Mouse (Mus musculus) liver, embryonic 12.5 days (tissue): ENCODE data around the gene Stx7. TPM values are rescaled to one million over a fixed set of nuclear protein-coding genes. Genes with fewer than 3 reads are reported as not detected.

Experiments used
- ATAC-seq: fragments of 200-750 bp; cut with Nextera tagmentation; 2 replicates; pipeline ENCODE4 v1.8.0; 2017; ENCODE audit warnings: moderate number of reproducible peaks, mild to moderate bottlenecking, moderate library complexity
- H3K27ac ChIP-seq: fragments of 300-500 bp; sonication (generic); 2 replicates; pipeline ENCODE4 v1.5.1; 2016; ENCODE audit warnings: mild to moderate bottlenecking
- H3K27me3 ChIP-seq: fragments of 300-500 bp; sonication (generic); replicated peaks from 2 replicates; pipeline ENCODE4 v1.6.1; 2016; ENCODE audit warnings: mild to moderate bottlenecking, moderate library complexity
- H3K36me3 ChIP-seq: fragments of 300-500 bp; sonication (generic); 2 replicates; pipeline ENCODE4 v1.6.1; 2016; ENCODE audit warnings: mild to moderate bottlenecking, moderate library complexity
- H3K4me1 ChIP-seq: fragments of 300-500 bp; sonication (generic); 2 replicates; pipeline ENCODE4 v1.6.1; 2016
- H3K4me2 ChIP-seq: fragments of 300-500 bp; sonication (generic); 2 replicates; pipeline ENCODE4 v1.6.1; 2016; ENCODE audit warnings: mild to moderate bottlenecking, moderate library complexity
- H3K4me3 ChIP-seq: fragments of 300-500 bp; sonication (generic); 2 replicates; pipeline ENCODE4 v1.5.1; 2016; ENCODE audit warnings: mild to moderate bottlenecking, moderate library complexity
- H3K9ac ChIP-seq: fragments of 300-500 bp; sonication (generic); 2 replicates; pipeline ENCODE4 v1.6.1; 2016; ENCODE audit warnings: mild to moderate bottlenecking, moderate library complexity
- H3K9me3 ChIP-seq: fragments of 300-500 bp; sonication (generic); replicated peaks from 2 replicates; pipeline ENCODE4 v1.6.1; 2016; ENCODE audit warnings: mild to moderate bottlenecking, moderate library complexity
- WGBS: fragments of 180-500 bp; shearing (Covaris S2); methylation state at CpG from one replicate; pipeline ENCODE4 v1.1.7; 2016; ENCODE audit not compliant: insufficient replicate concordance; 5-methylcytosine and 5-hydroxymethylcytosine counted together
- polyA plus RNA-seq: library from polyadenylated mRNA; unstranded; fragments of >200 nt; fragmentation: Nextera tagmentation; extraction: Ambion mirVana; gene quantifications from 2 replicates; pipeline ENCODE4 v1.2.1, GENCODE M21; 2016

The Stx7 gene
- polyA plus RNA-seq, 1 experiment from 2014 or later = 34.0 TPM

DNA sequence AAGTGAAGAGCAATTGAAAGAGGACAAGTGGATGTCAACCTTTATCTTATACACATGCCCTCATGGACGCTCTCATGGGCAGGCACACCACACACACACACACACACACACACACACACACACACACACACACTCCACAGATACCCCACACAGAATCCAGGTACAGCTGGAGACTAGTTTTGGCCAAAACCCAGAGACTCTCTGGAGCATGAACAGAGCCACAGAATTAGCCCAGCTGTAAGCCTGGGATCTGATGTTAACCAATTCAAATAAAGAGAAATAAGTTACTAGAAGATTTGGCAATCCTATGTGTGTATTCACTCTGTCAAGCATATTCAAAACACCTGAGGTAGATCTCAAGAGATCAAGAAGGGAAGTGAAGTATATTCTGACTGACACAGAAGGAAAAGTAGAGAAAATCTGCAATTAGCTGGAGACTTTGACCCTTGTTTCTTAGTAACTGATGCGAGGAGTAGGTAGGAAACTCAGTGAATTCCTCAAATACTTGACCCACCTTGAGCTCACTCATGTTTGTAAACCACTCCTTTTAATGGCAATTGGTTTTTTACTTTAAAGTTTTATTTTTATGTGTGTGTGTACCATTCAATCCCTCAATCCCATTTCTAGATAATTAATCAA lies 10.4 kb upstream of the Stx7 start:
- H3K9me3 ChIP-seq = no peaks in the 10 kb centered on the region
- H3K4me1 ChIP-seq = peaks cover 19% of the 10 kb centered on the region
- no peaks in the 10 kb centered on the region for H3K27me3 ChIP-seq
- H3K4me3 ChIP-seq = no peak overlapping the region
- ATAC-seq = no peak
- H3K9ac ChIP-seq = no peak overlapping the region
- no peak overlapping the region for H3K4me2 ChIP-seq
- WGBS = 63% methylated on average over 2 of the region's 2 CpGs
- no peaks in the 10 kb centered on the region for H3K36me3 ChIP-seq
- no peak overlapping the region for H3K27ac ChIP-seq

DNA sequence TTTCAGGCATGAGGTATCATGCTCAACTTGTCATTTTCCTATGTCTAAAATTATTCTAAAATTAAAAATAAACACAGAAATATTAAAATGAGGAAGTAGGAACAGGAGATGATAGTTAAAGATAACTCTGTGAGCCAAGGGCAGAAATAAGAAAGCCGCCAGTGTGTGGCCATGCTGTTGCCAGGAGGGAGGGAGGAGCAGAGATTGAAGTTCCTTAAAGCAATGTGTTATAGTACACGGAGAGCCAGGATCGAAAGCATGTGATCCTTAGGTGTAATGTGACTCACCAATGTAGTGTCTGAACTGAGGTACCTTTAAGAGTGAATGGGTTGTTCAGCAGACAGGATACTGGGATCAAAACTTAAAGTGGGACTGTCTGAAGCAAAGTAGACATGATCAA lies 6.4 kb upstream of the Stx7 start:
- Histone ChIP-seq H3K9ac (no peak overlapping the region), H3K9me3 (no peaks in the 10 kb centered on the region), H3K27ac (no peak overlapping the region), H3K4me3 (no peak overlapping the region), H3K36me3 (no peaks in the 10 kb centered on the region), H3K27me3 (no peaks in the 10 kb centered on the region), H3K4me2 (no peak overlapping the region), H3K4me1 (no peaks in the 10 kb centered on the region)
- ATAC-seq = no peak
- 37% methylated on average over 3 of the region's 3 CpGs for WGBS

DNA sequence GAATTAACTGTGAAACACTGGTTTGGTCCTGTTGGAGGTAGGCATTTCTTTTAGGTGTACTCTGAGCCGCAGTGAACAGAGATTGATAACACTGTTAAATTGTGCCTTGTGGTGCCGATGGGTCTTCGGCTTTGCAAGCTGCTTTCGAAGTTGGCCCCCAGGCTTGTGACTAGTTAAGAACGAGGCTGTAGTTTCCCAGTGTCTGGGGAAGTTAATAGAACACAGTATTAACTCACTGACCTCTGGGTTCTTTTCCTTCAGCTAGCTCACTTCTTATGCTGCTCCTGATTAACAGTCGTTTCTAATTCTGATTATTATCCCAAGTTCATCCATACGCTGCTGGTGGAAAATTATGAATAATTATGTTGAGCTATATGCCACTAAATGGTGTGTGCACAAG lies 984 bp downstream of the Stx7 start:
- no peak overlapping the region for H3K27ac ChIP-seq
- H3K4me3 ChIP-seq = peak overlapping the region; percentile 78
- 43% methylated on average over 7 of the region's 7 CpGs for WGBS
- H3K4me2 ChIP-seq = peak overlapping the region; percentile 77
- H3K4me1 ChIP-seq = peaks cover 16% of the 10 kb centered on the region
- H3K9ac ChIP-seq = peak overlapping the region; percentile 86; the same call in 1 of the 2 replicates
- peaks cover under 1% of the 10 kb centered on the region for H3K36me3 ChIP-seq
- ATAC-seq = no peak
- H3K9me3 ChIP-seq = no peaks in the 10 kb centered on the region
- H3K27me3 ChIP-seq = no peaks in the 10 kb centered on the region

GRCm38 (mm10) chr10:24158470-24159254 lies 9.6 kb downstream of the Stx7 start:
- Histone ChIP-seq H3K4me1 (peaks cover 7% of the 10 kb centered on the region; the same call in 1 of the 2 replicates), H3K27ac (no peak overlapping the region), H3K9ac (no peak overlapping the region), H3K27me3 (no peaks in the 10 kb centered on the region), H3K36me3 (peaks cover 46% of the 10 kb centered on the region), H3K9me3 (no peaks in the 10 kb centered on the region), H3K4me3 (no peak overlapping the region), H3K4me2 (no peak overlapping the region)
- whole genome bisulfite sequencing = 88% methylated on average over 12 of the region's 12 CpGs
- ATAC-seq = 0 out of 2 replicates have a peak, but pooled peaks have one; percentile 44

GRCm38 (mm10) chr10:24159575-24159974 lies 10.5 kb downstream of the Stx7 start:
- H3K4me1 ChIP-seq = peaks cover 15% of the 10 kb centered on the region
- no peaks in the 10 kb centered on the region for H3K9me3 ChIP-seq
- H3K9ac ChIP-seq = no peak overlapping the region
- WGBS = 77% methylated on average over 5 of the region's 5 CpGs
- H3K27me3 ChIP-seq = no peaks in the 10 kb centered on the region
- H3K27ac ChIP-seq = no peak overlapping the region
- peaks cover 46% of the 10 kb centered on the region for H3K36me3 ChIP-seq
- H3K4me2 ChIP-seq = no peak overlapping the region
- no peak for ATAC-seq
- H3K4me3 ChIP-seq = no peak overlapping the region

DNA sequence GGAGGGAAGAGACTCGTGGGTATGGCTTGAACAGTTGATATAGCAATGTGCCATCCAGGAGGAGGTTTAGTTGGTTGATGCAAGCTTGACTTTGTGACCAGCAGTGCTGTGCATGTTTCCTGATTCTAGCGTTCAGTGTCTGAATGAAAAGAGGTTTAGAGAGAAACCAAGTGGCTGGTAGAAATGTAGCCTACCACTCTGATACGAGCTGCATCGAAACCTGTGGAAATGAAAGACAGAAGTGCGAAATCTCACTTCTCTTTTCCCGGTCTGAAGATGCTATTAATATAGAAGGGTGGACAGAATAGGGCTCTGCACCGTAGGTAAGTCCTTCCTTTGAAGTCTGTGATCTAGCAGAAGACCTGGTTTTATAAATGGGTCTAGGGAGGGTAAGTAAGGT lies 11.2 kb downstream of the Stx7 start:
- Histone ChIP-seq H3K27me3 (no peaks in the 10 kb centered on the region), H3K9ac (no peak overlapping the region), H3K36me3 (peaks cover 43% of the 10 kb centered on the region), H3K27ac (no peak overlapping the region), H3K4me3 (no peak overlapping the region), H3K4me2 (no peak overlapping the region), H3K9me3 (no peaks in the 10 kb centered on the region), H3K4me1 (peaks cover 21% of the 10 kb centered on the region)
- WGBS = 69% methylated on average over 7 of the region's 7 CpGs
- no peak for ATAC-seq

GRCm38 (mm10) chr10:24164137-24164908 lies 15.2 kb downstream of the Stx7 start:
- peaks cover 9% of the 10 kb centered on the region for H3K36me3 ChIP-seq
- H3K27me3 ChIP-seq = no peaks in the 10 kb centered on the region
- no peak overlapping the region for H3K9ac ChIP-seq
- no peak overlapping the region for H3K4me2 ChIP-seq
- H3K4me3 ChIP-seq = no peak overlapping the region
- peak; percentile 45 for ATAC-seq
- H3K27ac ChIP-seq = no peak overlapping the region
- 44% methylated on average over 11 of the region's 11 CpGs for WGBS
- no peaks in the 10 kb centered on the region for H3K9me3 ChIP-seq
- peaks cover 36% of the 10 kb centered on the region for H3K4me1 ChIP-seq

GRCm38 (mm10) chr10:24164909-24165304 lies 15.8 kb downstream of the Stx7 start:
- ATAC-seq = no peak
- Histone ChIP-seq H3K27me3 (no peaks in the 10 kb centered on the region), H3K36me3 (0 out of 2 replicates have a peak, but pooled peaks cover 4% of the 10 kb centered on the region), H3K4me1 (peaks cover 42% of the 10 kb centered on the region), H3K4me3 (no peak overlapping the region), H3K9me3 (no peaks in the 10 kb centered on the region), H3K4me2 (no peak overlapping the region), H3K9ac (no peak overlapping the region), H3K27ac (no peak overlapping the region)
- 65% methylated on average over 6 of the region's 6 CpGs for WGBS

- Histone ChIP-seq H3K27me3 (no peaks in the 10 kb centered on the region), H3K9ac (no peak overlapping the region), H3K27ac (no peak overlapping the region), H3K36me3 (no peaks in the 10 kb centered on the region), H3K4me3 (no peak overlapping the region), H3K4me1 (peaks cover 42% of the 10 kb centered on the region), H3K9me3 (no peaks in the 10 kb centered on the region), H3K4me2 (no peak overlapping the region)
- no peak for ATAC-seq
- WGBS = 76% methylated on average over 1 of the region's 1 CpGs
Measured at GRCm38 (mm10) chr10:24165526-24166055, 16.5 kb downstream of the Stx7 start.

DNA sequence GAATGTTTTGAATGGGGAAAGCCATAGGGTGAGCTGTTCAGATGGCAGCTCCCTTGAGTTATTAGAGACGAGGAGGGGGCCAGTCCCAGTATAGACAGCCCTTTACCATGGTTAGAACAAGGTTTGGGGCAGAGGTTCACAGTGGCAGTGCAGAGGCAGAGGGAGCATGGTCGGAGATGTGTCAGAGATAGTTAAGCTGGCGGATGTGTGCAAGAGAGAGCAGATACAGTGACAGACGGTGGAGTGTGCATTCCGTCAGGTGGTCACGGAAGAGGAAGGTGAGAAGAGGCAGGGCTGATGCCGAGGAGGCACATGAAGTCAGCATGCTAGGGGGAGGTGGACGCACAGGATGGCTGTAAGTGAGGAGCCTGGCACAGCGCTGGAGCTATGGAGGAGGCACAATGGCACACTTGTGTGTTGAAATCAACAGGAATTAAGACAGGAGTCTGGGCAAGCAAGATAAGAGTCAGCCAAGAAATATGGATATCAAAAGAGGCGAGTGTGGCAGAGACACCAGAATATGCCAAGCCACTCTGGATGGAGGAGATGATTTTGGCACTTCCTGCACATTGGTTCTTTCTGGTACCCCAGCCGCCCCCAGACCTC lies 19.0 kb downstream of the Stx7 start:
- H3K9me3 ChIP-seq = no peaks in the 10 kb centered on the region
- no peaks in the 10 kb centered on the region for H3K36me3 ChIP-seq
- peaks cover 52% of the 10 kb centered on the region for H3K4me1 ChIP-seq
- no peak overlapping the region for H3K4me3 ChIP-seq
- 58% methylated on average over 11 of the region's 11 CpGs for WGBS
- no peak overlapping the region for H3K27ac ChIP-seq
- H3K4me2 ChIP-seq = peak overlapping the region; percentile 35
- H3K9ac ChIP-seq = no peak overlapping the region
- no peaks in the 10 kb centered on the region for H3K27me3 ChIP-seq
- ATAC-seq = peak; percentile 73

- Histone ChIP-seq H3K36me3 (no peaks in the 10 kb centered on the region), H3K4me2 (no peak overlapping the region), H3K9ac (no peak overlapping the region), H3K9me3 (no peaks in the 10 kb centered on the region), H3K4me3 (no peak overlapping the region), H3K4me1 (peaks cover 55% of the 10 kb centered on the region), H3K27ac (no peak overlapping the region), H3K27me3 (no peaks in the 10 kb centered on the region)
- 82% methylated on average over 1 of the region's 1 CpGs for WGBS
- no peak for ATAC-seq
Measured at GRCm38 (mm10) chr10:24168854-24169253, 19.8 kb downstream of the Stx7 start.
